Mouse (Mus musculus) spleen, postnatal 10 days (tissue): ENCODE measurements around the gene Gm49387.

Source experiments
- DNase-seq, 2 experiments: peaks; one replicate each; pipeline ENCODE4 v3.0.0; 2021 to 2022; ENCODE audit warnings: low spot score in 2 of 2

Gene Gm49387

DNA sequence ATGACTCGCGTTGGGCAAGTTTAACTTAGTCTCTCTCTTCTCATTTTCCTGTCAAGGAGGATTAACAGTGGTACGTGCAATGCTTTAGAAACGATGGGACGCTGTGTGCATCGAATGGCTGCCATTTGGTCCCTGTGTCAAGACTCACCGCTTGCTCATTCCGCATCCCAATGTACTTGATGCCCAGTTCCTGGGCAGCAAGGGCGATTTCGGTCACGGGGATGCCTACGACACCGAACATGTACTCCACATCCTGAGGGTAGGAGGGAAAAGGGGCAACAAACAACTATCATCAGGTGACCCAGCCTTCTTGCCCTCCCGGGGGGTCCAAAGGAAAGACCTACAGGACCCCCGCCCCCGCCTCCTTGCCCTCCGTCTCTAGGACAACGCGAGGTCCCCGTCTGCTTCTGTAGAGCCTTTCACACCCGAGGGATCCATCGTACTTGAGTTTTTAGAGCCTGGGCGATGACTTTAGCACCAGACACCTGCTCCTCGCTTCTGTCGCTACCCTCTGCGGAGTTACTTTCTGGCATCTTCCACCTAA is at the start of gene Gm49387:
Gene Gm49387 (minus strand): TSS at position 533 of the 544 bp plus-strand sequence.
- no peak for DNase-seq

DNA sequence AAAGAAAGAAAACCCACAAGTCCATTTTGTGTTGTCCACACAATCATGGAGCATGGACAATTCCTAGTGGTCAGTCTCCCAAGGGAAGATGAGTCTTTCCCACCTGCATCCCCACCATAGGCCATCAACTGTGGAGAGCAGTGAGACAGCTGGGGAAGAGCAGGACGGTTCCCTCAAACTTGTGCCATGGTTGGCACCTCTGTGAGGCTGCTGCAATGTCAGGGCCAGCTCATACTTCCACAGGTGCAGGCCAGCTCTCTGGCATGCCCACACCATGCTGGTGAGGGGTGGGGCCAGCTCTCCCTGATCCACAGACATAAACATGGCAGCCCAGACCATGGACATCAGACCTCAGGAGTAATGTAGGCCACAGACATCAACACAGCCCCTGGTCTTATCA is 45.6 kb upstream of the Gm49387 start:
- DNase-seq = no peak

DNA sequence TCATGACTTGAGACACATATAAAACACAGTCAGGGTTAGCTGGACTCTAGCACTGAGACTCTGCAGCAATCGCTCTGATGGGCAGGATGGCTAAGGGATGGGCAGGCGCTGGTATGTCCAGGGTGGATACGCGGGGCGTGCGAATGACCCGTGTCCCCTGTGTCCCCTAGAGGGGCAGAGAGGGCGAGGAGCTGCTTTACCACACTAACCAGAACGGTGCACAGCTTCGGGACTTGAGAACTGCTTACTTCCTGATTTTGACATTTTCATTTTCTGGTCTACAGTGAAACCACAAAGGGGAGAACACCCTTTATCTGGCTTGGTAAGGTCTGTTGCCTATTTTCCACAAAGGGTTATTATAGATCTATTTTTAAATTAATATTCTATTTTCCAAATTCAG is 45.0 kb upstream of the Gm49387 start:
- peak in 1 of 2 experiments; percentile 49 for DNase-seq

DNA sequence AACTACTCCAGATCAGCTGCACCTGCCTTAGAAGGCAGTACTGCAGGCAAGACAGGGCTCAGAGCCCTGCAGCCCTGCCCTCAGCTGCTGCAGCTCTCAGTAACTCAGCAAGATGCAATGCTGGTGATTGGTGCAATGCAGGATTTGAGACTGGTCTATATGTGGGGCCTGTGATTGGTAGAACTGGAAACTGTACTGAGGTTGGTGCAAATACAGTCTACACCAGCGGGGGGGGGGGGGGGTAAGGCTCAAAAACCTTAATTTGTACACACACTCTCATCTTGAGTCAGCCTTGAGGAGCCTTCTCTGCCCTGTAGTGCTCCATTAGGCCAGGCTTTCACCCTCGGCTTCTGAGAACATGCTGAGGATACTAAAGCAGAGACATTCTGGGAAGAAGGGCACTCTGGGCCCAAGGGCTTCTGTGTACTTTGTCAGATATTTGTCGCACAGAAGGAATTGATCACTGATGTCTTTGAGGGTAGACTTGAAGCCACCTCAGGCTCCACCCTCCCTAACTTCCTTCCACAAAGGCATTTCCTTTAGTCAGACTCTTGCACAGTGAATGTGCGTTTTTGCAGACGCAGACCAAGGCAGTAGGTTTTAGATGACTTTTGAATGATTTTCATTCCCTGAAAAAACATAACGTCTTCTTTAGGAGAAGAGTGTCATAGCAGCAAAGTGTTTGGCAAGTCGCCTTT is 43.8 kb upstream of the Gm49387 start:
- DNase-seq = no peak

DNA sequence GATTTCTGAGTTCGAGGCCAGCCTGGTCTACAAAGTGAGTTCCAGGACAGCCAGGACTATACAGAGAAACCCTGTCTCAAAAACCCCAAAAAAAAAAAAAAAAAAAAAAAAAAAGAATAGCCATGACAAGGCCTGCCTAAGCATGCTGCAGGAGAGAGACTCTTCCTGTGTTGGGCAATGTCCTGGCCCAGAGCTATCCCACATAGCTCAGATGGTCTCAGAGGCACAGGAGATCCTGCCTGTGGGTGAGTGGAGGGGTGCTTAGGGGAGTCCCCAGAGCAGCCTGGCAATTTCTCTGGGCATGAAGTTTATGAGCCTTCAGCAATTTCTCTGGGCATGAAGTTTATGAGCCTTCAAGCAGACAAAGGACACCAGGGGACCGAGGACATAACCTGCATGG is 42.9 kb upstream of the Gm49387 start:
- no peak for DNase-seq

DNA sequence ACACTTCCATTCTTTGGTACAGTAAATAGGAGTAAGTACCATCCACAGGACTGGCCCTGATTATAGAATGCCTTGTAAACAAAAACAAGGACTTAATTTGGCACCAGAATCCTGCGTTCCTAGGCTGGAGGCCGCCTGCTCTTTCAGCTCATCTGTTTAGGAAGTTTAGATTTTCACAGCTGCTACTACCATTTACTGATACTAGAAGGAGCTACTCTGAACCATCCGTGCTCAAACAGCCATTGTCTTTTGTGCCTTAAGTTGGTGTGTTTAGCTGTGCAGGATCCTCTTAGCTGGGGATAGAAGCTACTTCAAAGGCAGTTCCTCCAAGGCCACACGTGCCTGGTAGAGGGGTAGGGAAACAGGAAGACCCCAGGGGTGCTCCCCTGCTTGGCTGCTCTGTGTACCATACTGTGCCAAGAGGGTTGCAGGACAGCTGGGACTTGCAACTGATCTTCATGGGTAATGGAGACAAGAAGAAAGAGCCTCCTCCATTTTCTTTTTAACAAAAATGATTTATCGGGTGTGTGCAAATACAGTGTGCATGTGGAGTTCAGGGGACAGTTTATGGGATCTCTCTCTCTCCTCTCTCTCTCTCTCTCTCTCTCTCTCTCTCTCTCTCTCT is 41.4 kb upstream of the Gm49387 start:
- DNase-seq = no peak

DNA sequence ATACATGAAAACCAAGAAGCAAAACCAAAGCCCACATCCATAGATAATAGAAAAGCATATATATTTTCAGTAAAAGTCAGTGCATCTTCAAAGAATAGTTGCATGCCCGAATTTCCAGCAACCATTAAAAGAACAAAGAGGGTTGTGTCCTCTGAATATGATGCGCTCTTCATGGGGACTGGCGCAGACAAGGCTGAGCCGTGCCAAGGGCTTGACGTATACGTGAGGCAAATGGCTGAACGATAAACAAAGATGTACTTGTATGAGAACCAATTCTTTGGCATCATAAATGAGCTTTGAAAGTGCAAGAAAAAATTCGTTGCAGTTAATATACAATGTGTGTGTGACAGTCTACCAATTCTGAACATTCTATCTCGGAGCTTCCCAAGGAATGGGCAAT is 40.6 kb upstream of the Gm49387 start:
- no peak for DNase-seq

DNA sequence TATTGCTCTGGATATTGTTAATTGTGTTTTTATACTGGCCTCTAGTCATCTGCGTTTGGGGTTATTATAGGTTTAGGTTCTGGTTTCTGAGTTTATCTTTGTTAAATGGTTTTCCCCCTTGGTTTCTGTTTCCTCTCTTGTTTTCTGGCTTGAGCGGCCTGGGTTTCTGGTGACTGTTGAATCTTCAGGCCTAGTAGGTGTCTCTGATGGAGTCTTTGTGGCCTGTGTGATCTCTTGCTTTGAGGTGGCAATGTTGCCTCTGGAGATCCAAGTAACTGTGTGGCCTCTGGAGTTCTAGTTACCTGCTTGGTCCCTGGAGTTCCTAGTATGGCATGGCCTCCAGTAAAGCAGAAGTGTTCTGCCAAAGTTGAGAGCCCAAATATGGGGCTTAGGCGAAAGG is 40.0 kb upstream of the Gm49387 start:
- DNase-seq = no peak

DNA sequence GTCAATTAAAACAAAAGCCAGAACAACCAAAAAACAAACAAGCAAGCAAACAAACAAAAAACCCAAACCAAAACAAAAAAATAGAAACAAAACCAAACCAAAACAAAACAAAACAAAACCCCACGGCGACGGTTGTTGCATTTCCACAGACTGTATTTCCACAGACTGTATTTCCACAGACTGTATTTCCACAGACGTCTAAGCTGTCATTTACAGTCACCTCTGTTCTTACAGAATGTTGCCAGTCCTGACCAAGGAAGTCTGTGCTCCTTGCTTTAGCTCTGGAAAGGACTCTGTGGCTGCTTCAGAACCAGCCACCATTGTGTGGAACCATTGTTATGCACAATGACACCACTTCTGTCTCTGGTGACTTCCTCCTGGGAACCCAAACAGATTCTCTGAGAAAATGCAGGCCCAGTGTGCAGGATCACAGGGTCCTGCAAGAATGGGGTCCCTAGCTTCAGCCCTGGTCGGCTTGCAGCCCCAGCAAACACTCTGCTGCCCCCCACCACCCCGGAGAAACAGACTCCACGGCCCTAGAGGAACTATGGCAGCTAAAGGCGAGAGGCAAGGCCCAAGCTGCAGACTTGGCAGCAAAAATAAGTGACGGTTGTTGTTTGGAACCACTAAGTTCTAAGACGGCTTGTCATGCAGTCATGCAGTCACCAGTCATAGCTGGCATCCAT is 31.1 kb upstream of the Gm49387 start:
- no peak for DNase-seq

DNA sequence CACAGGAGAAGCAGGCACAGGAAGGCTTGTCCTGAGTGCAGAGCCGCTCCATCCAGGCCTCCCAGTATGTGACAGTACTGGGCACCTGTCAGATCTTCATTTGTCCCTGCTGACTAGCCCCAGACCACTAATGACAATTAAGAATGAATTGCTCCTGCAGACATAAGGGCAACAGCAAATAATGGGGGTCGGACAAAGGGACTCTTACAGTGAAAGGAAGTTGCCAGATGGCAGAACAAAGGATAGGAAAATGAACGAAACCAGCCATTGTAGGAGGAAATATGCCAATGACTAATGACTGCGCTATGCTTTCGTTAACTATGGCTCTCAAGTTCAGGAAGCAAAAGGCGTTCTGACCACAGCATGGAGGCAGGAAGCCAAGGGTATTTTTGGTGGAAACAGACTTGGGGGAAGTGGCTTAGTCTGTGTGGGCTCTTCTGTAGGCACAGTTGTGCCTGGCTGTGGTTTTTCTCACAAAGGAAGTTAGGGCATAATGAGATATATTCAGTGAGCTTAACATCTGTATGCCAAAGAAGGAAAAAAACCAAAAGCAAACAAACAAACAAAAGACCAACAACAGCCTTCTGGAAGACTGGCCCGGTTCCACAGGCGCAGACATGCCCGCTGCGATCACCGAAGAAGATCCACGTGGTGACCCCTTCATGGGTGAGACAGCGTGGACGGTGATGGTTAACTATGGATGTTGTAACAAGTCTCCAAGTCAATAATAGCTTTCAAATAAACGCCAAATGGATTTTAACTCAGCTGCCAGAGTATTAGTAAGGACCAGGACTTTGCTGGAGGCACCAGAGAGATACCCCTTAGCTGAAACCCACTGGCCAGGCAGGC is 29.2 kb upstream of the Gm49387 start:
- DNase-seq = no peak

DNA sequence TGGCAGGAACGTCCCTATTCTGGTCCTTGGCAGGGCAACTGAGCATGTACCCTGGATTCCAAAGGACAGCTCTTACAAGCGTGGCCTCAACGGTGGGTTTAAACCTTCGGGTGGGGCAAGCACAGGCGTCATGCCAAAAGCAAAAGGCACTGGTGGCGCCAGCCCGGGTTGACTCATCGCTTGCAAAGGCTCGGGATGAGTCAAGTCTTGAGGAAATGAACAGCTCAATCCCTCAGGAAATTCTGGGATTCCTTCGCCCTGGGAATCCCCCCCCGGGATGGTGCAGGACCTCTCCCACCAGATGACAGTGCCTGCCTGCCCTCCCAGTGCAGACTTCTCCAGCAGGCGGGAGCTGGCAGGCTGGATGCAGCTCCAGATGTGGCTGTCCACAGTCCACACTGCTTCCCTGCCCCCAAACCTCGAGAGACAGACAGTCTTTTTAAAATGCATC is 28.5 kb upstream of the Gm49387 start:
- no peak for DNase-seq

DNA sequence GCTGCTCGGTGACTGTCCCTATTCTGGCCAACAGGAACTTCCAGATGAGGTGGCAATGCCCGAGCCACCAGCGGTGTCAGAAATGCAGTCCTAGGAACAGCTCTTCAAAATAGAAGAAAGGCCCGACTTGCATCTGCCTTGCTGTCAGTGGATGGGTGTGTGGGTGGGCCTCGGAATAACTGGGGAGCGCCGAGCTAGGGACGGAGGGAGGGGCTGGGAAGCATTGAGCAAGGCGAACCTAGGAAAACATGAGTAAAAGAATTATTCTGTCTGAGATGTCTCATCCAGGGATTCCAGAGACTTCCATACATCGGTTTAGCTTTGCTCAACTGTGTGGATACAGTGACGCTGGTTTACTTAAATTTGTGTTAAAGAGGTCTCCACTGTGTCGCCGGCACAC is 27.6 kb upstream of the Gm49387 start:
- no peak for DNase-seq

DNA sequence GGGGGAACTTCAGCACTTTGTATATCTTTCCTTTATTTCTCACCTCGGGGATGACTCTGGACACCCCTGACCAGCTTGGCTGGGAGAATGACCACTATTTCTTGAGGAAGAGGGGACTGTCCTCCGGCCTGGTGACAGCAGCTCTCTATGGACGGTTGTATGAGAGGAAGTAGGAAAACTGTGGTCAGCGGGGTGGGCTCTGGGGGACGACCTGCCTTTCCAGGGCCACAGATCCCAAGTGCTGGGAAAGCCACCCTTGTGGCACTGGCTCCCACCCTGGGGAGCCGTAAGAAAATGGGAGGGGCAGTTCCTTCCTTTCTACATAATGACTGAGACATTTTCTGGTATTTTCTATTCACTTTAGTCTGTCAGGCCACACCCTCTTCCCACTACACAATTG is 27.1 kb upstream of the Gm49387 start:
- no peak for DNase-seq

DNA sequence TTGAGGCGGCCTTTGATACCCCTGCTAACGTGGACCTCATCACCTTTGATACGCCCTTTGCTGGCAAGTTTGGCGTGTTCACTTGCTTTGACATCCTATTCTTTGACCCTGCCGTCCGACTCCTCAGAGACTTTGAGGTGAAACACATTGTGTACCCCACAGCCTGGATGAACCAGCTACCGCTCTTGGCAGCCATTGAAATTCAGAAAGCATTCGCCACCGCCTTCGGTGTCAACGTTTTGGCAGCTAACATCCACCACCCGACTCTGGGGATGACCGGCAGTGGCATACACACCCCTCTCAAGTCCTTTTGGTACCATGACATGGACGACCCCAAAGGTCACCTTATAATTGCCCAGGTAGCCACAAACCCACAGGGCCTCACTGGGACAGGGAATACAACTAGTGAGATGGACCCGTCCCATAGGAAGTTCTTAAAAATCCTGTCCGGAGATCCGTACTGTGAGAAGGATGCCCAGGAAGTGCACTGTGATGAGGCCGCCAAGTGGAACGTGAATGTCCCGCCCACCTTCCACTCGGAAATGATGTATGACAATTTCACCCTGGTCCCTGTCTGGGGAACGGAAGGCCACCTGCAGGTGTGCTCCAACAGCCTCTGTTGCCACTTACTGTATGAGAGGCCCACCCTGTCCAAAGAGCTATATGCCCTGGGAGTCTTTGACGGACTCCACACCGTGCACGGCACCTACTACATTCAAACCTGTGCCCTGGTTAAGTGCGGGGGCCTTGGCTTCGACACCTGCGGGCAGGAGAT is 26.4 kb upstream of the Gm49387 start:
- no peak for DNase-seq

DNA sequence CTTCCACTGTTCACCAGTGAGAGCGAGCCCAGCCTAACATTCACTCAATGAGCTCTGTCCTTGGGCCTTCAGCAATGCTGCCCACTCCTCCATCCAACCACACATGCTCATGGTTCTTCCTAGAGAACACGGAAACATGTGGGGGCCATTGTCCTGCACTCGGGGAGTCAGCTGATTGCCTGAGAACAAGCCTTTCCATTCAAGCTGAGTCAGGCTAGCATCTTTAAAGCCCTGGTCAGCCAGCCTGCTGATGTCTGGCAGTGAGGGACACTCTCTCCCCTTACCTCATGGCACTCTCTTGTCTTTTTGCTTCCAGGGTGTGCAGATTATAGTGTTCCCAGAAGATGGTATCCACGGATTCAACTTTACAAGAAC is 24.9 kb upstream of the Gm49387 start:
- DNase-seq = no peak

DNA sequence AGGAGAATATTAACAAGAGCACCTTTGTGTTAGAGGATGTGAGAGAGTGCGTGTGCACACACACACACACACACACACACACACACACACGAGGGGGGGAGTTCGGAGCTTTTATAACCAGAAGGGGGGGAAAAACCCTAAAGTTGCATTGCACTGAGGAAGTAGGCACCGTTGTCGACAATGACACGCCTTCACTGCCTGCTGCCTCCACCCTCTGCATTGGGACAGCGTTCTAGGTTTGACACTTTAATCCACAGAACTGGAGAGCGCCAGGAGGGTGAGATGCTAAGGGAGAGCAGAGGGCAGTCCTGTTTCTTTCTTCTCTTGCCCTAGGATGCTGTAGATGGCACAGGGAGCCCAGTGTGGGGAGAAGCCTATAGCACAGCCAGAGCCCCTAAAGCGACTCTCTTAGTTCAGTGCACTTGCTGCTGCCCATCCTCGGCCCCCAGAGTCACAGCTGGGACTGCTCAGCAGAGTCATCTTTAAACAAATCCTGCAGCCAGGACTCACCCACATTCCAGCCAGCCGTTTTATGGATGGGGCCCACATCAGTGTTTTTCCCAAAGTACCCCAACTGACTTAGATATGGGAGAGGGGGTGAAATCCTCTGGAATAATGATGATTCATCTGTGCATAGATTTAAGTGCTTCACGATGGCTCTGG is 24.4 kb upstream of the Gm49387 start:
- peak in 1 of 2 experiments; percentile 61 for DNase-seq

DNA sequence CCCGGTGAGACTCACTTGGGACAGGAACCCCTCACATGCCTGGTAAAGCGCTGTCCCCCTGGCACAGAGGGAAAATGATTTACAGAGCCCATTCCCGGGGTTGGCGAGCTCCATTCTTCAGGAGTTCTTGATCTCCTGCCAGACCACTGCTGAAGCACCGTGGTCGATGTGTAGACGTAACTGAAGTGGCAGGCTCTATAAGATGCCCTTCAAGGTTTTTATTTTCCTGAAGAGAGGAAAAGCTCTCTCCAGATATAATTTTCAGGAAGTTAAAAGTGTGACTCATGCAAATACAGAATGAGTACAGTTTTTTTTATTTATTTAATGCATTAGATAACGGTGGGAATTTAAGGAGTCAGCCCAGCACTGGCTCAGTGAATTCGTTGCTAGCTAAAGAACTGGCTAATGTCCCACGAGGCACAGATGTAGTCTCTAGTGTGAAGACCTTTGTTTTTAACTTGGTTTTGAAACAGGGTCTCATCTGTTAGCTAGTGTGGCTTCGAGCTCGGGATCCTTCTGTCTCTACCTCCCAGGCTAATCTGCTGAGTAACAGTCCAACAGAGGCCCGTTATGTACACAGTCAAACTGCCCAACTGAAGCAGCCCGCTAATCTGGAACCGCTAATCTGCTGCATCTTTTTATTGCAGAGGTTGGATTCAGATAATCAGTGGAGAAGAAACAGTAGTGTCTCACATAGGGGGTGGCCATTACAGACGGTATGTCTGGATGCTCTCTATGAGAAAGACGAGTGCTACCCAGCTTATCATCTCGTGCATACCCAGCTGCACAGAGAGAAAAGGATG is 23.6 kb upstream of the Gm49387 start:
- no peak for DNase-seq

DNA sequence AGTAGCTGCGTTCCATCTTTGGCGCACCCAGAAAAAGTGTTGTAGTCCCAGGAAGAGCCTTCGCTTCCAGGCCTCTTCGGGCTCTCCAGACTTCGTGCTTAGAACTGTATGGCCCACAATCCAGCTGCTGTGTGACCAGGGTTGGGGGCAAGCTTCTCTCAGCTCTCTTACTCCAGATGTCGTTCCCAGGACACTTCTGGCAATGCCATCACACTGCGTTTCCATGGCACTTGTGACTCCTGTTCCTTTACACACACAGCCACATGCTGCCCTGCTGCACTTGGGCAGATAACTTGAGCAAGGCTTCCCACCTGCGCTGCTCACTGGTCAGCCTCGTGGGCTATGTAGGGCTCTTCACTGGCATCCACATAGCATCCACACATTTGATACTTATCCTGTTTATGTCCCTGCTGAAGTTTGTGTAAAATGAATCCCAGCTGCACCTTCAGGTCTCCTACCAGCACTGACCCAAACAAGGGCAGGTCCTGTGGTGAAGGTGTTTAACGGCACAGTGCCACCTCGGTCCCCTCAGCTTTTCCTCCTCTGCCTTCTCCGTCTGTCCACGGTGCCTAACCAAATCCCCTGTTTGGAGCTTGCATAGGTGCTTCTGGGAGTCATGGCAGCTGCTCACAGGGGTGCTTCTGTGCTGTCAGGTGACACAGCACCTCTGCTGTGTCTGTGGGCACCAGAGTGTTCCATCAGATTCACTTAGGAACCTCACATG is 22.9 kb upstream of the Gm49387 start:
- DNase-seq = no peak
